Mouse (Mus musculus) midbrain, embryonic 14.5 days (tissue): ENCODE measurements around the gene Lhx9. TPM values are rescaled to one million over a fixed set of nuclear protein-coding genes. Genes with fewer than 3 reads are reported as not detected.
A peak's percentile ranks its signal among the peaks of the same experiment; 100 is the strongest.

Source experiments
- ATAC-seq: fragments of 200-750 bp; cut with Nextera tagmentation; 2 replicates; pipeline ENCODE4 v1.8.0; 2017; ENCODE audit warnings: moderate number of reproducible peaks, moderate library complexity; ENCODE audit not compliant: low FRiP score, low TSS enrichment
- DNase-seq: peaks from one replicate; pipeline ENCODE4 v3.0.0-alpha.2; 2015
- H3K27ac ChIP-seq: fragments of 300-500 bp; sonication (generic); replicated peaks from 2 replicates; pipeline ENCODE4 v1.5.1; 2014; ENCODE audit warnings: mild to moderate bottlenecking, low read depth, low read length, moderate library complexity
- H3K27me3 ChIP-seq: fragments of 300-500 bp; sonication (generic); 2 replicates; pipeline ENCODE4 v1.6.1; 2014; ENCODE audit warnings: low read length, control low read depth, mixed read lengths; ENCODE audit not compliant: control insufficient read depth, insufficient read depth
- H3K36me3 ChIP-seq: fragments of 300-500 bp; sonication (generic); 2 replicates; pipeline ENCODE4 v1.6.1; 2014; ENCODE audit warnings: low read length, control low read depth; ENCODE audit not compliant: control insufficient read depth, insufficient read depth
- H3K4me1 ChIP-seq: fragments of 300-500 bp; sonication (generic); 2 replicates; pipeline ENCODE4 v1.6.1; 2014; ENCODE audit warnings: mild to moderate bottlenecking, antibody characterized with exemption, low read length, control low read depth; ENCODE audit not compliant: control insufficient read depth, insufficient read depth
- H3K4me2 ChIP-seq: fragments of 300-500 bp; sonication (generic); 2 replicates; pipeline ENCODE4 v1.6.1; 2014; ENCODE audit warnings: mild to moderate bottlenecking, low read length, moderate library complexity
- H3K4me3 ChIP-seq: fragments of 300-500 bp; sonication (generic); replicated peaks from 2 replicates; pipeline ENCODE4 v1.5.1; 2014; ENCODE audit warnings: low read depth, low read length
- H3K9ac ChIP-seq: fragments of 300-500 bp; sonication (generic); replicated peaks from 2 replicates; pipeline ENCODE4 v1.6.1; 2014; ENCODE audit warnings: mild to moderate bottlenecking, low read length, moderate library complexity
- H3K9me3 ChIP-seq: fragments of 300-500 bp; sonication (generic); 2 replicates; pipeline ENCODE4 v1.6.1; 2016; ENCODE audit warnings: low read length, control low read depth, mixed read lengths; ENCODE audit not compliant: control insufficient read depth
- WGBS: fragments of 180-500 bp; shearing (Covaris S2); extraction: QIAGEN DNeasy Blood & Tissue Kit; methylation state at CpG from one replicate; pipeline ENCODE4 v1.1.7; 2014; 5-methylcytosine and 5-hydroxymethylcytosine counted together
- polyA plus RNA-seq: library from polyadenylated mRNA; unstranded; fragments of >200 nt; fragmentation: Nextera tagmentation; extraction: Ambion mirVana; gene quantifications from 2 replicates; pipeline ENCODE4 v1.2.1, GENCODE M21; 2014

The Lhx9 gene
- polyA plus RNA-seq, 1 experiment from 2014 or later: 129 TPM

- peak; percentile 74 for ATAC-seq
- H3K4me2 ChIP-seq: peak overlapping the region; percentile 63
- H3K36me3 ChIP-seq: peaks cover 10% of the 10 kb centered on the region
- H3K27me3 ChIP-seq: peaks cover 44% of the 10 kb centered on the region
- H3K27ac ChIP-seq: peak overlapping the region; percentile 97
- 0% methylated on average over 8 of the region's 8 CpGs for WGBS
- peak; percentile 83 for DNase-seq
- H3K4me1 ChIP-seq: no peaks in the 10 kb centered on the region; the same call in 1 of the 2 replicates
- H3K9me3 ChIP-seq: no peaks in the 10 kb centered on the region
- peak overlapping the region; percentile 47 for H3K4me3 ChIP-seq
- H3K9ac ChIP-seq: peak overlapping the region; percentile 93
Observed at GRCm38 (mm10) chr1:138842315-138842714, 6.1 kb downstream of the Lhx9 start.

GRCm38 (mm10) chr1:138841306-138842095 lies 6.9 kb downstream of the Lhx9 start:
- H3K4me1 ChIP-seq: no peaks in the 10 kb centered on the region; the same call in 1 of the 2 replicates
- H3K9ac ChIP-seq: peak overlapping the region; percentile 93
- H3K4me2 ChIP-seq: peak overlapping the region; percentile 63
- H3K4me3 ChIP-seq: peak overlapping the region; percentile 47
- peak overlapping the region; percentile 97 for H3K27ac ChIP-seq
- peaks cover 50% of the 10 kb centered on the region for H3K27me3 ChIP-seq
- ATAC-seq (no peak), DNase-seq (peak; percentile 81)
- 3% methylated on average over 54 of the region's 54 CpGs for WGBS
- no peaks in the 10 kb centered on the region for H3K9me3 ChIP-seq
- peaks cover 18% of the 10 kb centered on the region for H3K36me3 ChIP-seq

GRCm38 (mm10) chr1:138840440-138841305 lies 7.7 kb downstream of the Lhx9 start:
- H3K27me3 ChIP-seq: peaks cover 42% of the 10 kb centered on the region
- H3K9me3 ChIP-seq: no peaks in the 10 kb centered on the region
- peak overlapping the region; percentile 97 for H3K27ac ChIP-seq
- peak overlapping the region; percentile 63 for H3K4me2 ChIP-seq
- peak overlapping the region; percentile 47 for H3K4me3 ChIP-seq
- no peaks in the 10 kb centered on the region; the same call in 1 of the 2 replicates for H3K4me1 ChIP-seq
- ATAC-seq (no peak), DNase-seq (peak; percentile 62)
- H3K9ac ChIP-seq: peak overlapping the region; percentile 93
- 4% methylated on average over 25 of the region's 25 CpGs for WGBS
- peaks cover 18% of the 10 kb centered on the region for H3K36me3 ChIP-seq

- Histone ChIP-seq H3K4me1 (no peaks in the 10 kb centered on the region; the same call in 1 of the 2 replicates), H3K36me3 (peaks cover 18% of the 10 kb centered on the region), H3K27me3 (peaks cover 34% of the 10 kb centered on the region), H3K9ac (peak overlapping the region; percentile 93), H3K4me2 (peak overlapping the region; percentile 63), H3K9me3 (no peaks in the 10 kb centered on the region), H3K27ac (peak overlapping the region; percentile 97), H3K4me3 (peak overlapping the region; percentile 47)
- 4% methylated on average over 16 of the region's 16 CpGs for WGBS
- DNase-seq (peak; percentile 50), ATAC-seq (no peak)
Observed at GRCm38 (mm10) chr1:138839809-138840430, 8.5 kb downstream of the Lhx9 start.

GRCm38 (mm10) chr1:138839291-138839690 lies 9.1 kb downstream of the Lhx9 start:
- WGBS: 7% methylated on average over 2 of the region's 2 CpGs
- Histone ChIP-seq H3K4me3 (peak overlapping the region; percentile 47), H3K9ac (peak overlapping the region; percentile 93)

GRCm38 (mm10) chr1:138837786-138838743 lies 10.3 kb downstream of the Lhx9 start:
- Histone ChIP-seq H3K4me1 (no peaks in the 10 kb centered on the region), H3K27me3 (peaks cover 25% of the 10 kb centered on the region; the same call in 1 of the 2 replicates), H3K36me3 (peaks cover 18% of the 10 kb centered on the region), H3K4me3 (peak overlapping the region; percentile 47), H3K9me3 (no peaks in the 10 kb centered on the region), H3K4me2 (peak overlapping the region; percentile 63), H3K27ac (peak overlapping the region; percentile 97), H3K9ac (peak overlapping the region; percentile 93)
- no peak for ATAC-seq
- WGBS: 9% methylated on average over 27 of the region's 27 CpGs
- peak; percentile 59 for DNase-seq

More at GRCm38 (mm10) chr1:138839291-138839690, 9.1 kb downstream of the Lhx9 start:
- Histone ChIP-seq H3K27ac (peak overlapping the region; percentile 97), H3K27me3 (peaks cover 30% of the 10 kb centered on the region), H3K36me3 (peaks cover 18% of the 10 kb centered on the region), H3K9me3 (no peaks in the 10 kb centered on the region), H3K4me1 (no peaks in the 10 kb centered on the region; the same call in 1 of the 2 replicates), H3K4me2 (peak overlapping the region; percentile 63)
- DNase-seq (peak; percentile 45), ATAC-seq (no peak)

GRCm38 (mm10) chr1:138835355-138835900 lies 12.9 kb downstream of the Lhx9 start:
- peak; percentile 86 for DNase-seq
- WGBS: 1% methylated on average over 3 of the region's 3 CpGs
- peak overlapping the region; percentile 63 for H3K4me2 ChIP-seq
- H3K4me1 ChIP-seq: no peaks in the 10 kb centered on the region
- H3K27me3 ChIP-seq: peaks cover 37% of the 10 kb centered on the region
- no peaks in the 10 kb centered on the region for H3K9me3 ChIP-seq
- no peak for ATAC-seq
- H3K4me3 ChIP-seq: peak overlapping the region; percentile 47
- peak overlapping the region; percentile 93 for H3K9ac ChIP-seq
- H3K27ac ChIP-seq: peak overlapping the region; percentile 97
- peaks cover 29% of the 10 kb centered on the region for H3K36me3 ChIP-seq
